Mouse (Mus musculus): ENCODE data around the gene Glis2. TPM values are rescaled to one million over a fixed set of nuclear protein-coding genes. Genes with fewer than 3 reads are reported as not detected.
A peak's percentile ranks its signal among the peaks of the same experiment; 100 is the strongest.

Gene Glis2
- polyA plus RNA-seq, 1 experiment from 2014 or later = 31.3 TPM

DNA sequence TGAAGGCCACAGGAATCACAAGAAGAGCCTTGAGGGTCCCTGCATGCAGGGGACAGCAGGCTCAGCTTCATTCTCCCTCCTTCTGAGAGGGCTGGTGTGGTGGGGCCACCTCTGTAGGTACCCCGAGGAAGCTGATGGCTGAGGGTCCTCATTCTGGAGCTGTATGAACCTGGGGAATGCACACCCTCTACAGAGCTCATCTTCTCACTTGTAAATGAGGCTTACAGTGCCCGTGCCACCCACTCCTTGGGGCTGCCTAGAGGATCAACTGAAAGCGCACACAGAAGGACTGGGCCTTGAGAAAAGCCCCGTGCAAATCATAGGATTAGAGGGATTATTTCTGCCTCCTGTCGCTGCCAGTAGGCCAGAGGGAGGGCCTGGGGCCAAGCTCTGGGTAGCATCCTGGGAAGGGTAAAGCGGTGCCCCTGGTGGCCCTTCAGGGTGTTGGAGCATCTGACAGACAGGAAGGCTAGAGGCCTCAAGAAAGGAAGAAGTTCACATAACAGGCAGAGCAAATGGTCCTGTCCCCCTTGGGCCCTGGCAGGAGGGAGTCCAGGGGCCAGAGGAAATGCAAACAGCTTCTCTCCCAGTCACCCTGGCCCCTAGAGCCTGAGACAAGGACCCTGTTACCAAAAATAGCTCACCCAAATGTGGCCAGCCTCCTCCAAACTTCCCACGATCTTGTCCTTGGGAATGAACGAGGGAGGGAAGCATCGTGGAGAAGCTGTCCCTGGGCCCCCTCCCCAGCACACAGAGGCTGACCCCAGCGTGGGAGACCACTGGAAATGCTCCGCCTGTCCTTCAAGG is 61.5 kb downstream of the Glis2 start:
- peaks cover 10% of the 10 kb centered on the region; the same call in 1 of the 2 replicates for H3K4me1 ChIP-seq (replicated peaks; ENCODE audit: control insufficient read depth, insufficient read depth, low read length)
- no peaks in the 10 kb centered on the region for H3K27me3 ChIP-seq (ENCODE audit: control insufficient read depth, insufficient read depth, low read length)
- WGBS = 35% methylated on average over 11 of the region's 11 CpGs
- no peak overlapping the region for H3K4me2 ChIP-seq (ENCODE audit: low read depth, low read length, severe bottlenecking)
- no peaks in the 10 kb centered on the region for H3K9me3 ChIP-seq (ENCODE audit: control insufficient read depth, low read length)
- DNase-seq (ENCODE audit: low spot score) (no peak), ATAC-seq (replicated peaks; ENCODE audit: low FRiP score) (no peak)
- H3K9ac ChIP-seq (ENCODE audit: low read length) = no peak overlapping the region
- H3K36me3 ChIP-seq (ENCODE audit: control insufficient read depth, insufficient read depth, low read length) = no peaks in the 10 kb centered on the region; the same call in 1 of the 2 replicates
- no peak overlapping the region for H3K4me3 ChIP-seq (ENCODE audit: low read depth, low read length)
- no peak overlapping the region for H3K27ac ChIP-seq (ENCODE audit: low read depth, low read length)

DNA sequence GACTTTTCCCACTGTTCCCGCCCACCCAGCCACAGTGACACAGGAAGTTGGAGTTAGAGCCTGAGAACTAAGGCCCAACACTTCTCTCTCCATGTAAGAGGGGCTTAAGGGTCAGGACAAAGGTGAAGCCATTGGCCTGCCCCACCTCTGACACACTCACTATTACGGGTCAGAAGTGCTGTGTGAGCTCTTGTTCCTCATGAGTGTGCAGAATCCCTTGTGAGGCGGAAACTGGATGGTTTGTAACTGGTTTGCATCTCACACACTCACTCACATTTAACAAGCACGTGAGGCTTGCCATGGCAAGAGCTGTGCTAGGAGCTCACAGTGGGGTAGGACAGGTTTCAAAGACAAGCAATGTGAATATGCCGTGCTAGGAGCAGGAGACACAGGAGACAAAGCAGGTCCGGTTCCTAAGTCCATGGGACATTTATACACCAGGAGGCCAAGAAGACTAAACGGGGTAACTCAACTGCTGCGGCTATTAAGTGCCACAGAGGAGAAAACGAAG is 62.1 kb downstream of the Glis2 start:
- H3K4me2 ChIP-seq (ENCODE audit: low read depth, low read length, severe bottlenecking) = no peak overlapping the region
- H3K36me3 ChIP-seq (ENCODE audit: control insufficient read depth, insufficient read depth, low read length) = no peaks in the 10 kb centered on the region; the same call in 1 of the 2 replicates
- H3K9ac ChIP-seq (ENCODE audit: low read length) = no peak overlapping the region
- H3K27ac ChIP-seq (ENCODE audit: low read depth, low read length) = no peak overlapping the region
- no peak for DNase-seq (ENCODE audit: low spot score)
- no peaks in the 10 kb centered on the region for H3K9me3 ChIP-seq (ENCODE audit: control insufficient read depth, low read length)
- WGBS = 66% methylated on average over 9 of the region's 9 CpGs
- H3K27me3 ChIP-seq (ENCODE audit: control insufficient read depth, insufficient read depth, low read length) = no peaks in the 10 kb centered on the region
- ATAC-seq (replicated peaks; ENCODE audit: low FRiP score) = no peak
- H3K4me3 ChIP-seq (ENCODE audit: low read depth, low read length) = no peak overlapping the region
- peaks cover 10% of the 10 kb centered on the region; the same call in 1 of the 2 replicates for H3K4me1 ChIP-seq (replicated peaks; ENCODE audit: control insufficient read depth, insufficient read depth, low read length)

DNA sequence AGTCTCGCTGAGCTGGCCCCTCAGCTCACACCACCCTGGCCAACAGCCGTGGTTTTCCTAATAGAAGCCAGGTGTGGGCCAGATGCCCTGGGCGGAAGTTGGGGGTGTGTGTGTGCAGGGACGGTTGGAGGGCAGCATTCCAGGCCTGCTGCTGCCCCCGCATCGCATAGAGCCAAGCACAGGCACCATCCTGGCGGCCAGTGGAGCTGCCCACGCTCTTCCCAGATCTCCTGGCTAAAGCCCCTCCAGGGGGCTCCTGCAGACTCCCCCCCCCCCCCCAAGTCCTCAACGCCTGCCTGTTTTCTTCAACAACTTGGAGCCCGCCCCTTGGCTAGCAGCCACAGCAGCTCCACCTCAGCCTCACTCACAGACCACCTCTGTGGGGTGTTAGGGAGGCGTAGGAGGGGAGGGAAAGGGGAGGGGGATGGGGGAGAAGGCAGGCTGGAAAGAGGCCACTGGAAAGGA is 64.3 kb downstream of the Glis2 start:
- Histone ChIP-seq H3K27me3 (ENCODE audit: control insufficient read depth, insufficient read depth, low read length) (no peaks in the 10 kb centered on the region), H3K27ac (ENCODE audit: low read depth, low read length) (0 out of 2 replicates have a peak overlapping the region, but pooled peaks have one; percentile 25), H3K9ac (ENCODE audit: low read length) (peak overlapping the region; percentile 14; the same call in 1 of the 2 replicates), H3K4me3 (ENCODE audit: low read depth, low read length) (no peak overlapping the region), H3K4me2 (ENCODE audit: low read depth, low read length, severe bottlenecking) (no peak overlapping the region), H3K4me1 (replicated peaks; ENCODE audit: control insufficient read depth, insufficient read depth, low read length) (peaks cover 10% of the 10 kb centered on the region; the same call in 1 of the 2 replicates), H3K36me3 (ENCODE audit: control insufficient read depth, insufficient read depth, low read length) (no peaks in the 10 kb centered on the region), H3K9me3 (ENCODE audit: control insufficient read depth, low read length) (no peaks in the 10 kb centered on the region)
- WGBS = 21% methylated on average over 11 of the region's 11 CpGs
- ATAC-seq (replicated peaks; ENCODE audit: low FRiP score) = peak; percentile 72
- DNase-seq (ENCODE audit: low spot score) = peak; percentile 75

DNA sequence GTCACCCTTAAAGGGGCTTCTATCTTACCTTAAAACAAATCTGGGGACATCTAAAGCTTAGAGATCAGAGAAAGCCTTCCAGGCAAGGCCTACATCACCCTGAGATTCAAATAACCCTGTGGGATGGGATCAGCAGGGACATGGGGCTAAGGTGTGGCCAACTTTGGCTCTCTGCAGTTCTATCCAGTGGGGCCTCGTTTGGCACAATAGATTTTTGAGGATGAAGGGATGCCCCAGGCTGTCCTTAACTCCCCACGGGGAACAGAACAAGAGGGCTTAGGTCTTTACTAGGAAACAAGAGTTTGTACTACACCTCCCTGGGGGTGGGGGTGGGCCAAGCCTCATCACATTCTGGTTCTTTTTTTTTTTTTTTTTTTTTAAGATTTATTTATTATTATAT is 64.8 kb downstream of the Glis2 start:
- 0 out of 2 replicates have a peak, but pooled peaks have one; percentile 26 for ATAC-seq (replicated peaks; ENCODE audit: low FRiP score)
- Histone ChIP-seq H3K27ac (ENCODE audit: low read depth, low read length) (no peak overlapping the region), H3K9ac (ENCODE audit: low read length) (peak overlapping the region; percentile 14; the same call in 1 of the 2 replicates), H3K4me3 (ENCODE audit: low read depth, low read length) (no peak overlapping the region), H3K4me2 (ENCODE audit: low read depth, low read length, severe bottlenecking) (no peak overlapping the region), H3K4me1 (replicated peaks; ENCODE audit: control insufficient read depth, insufficient read depth, low read length) (peaks cover 10% of the 10 kb centered on the region; the same call in 1 of the 2 replicates), H3K27me3 (ENCODE audit: control insufficient read depth, insufficient read depth, low read length) (no peaks in the 10 kb centered on the region), H3K9me3 (ENCODE audit: control insufficient read depth, low read length) (no peaks in the 10 kb centered on the region), H3K36me3 (ENCODE audit: control insufficient read depth, insufficient read depth, low read length) (no peaks in the 10 kb centered on the region)
- 14% methylated on average over 2 of the region's 2 CpGs for WGBS
- DNase-seq (ENCODE audit: low spot score) = no peak

DNA sequence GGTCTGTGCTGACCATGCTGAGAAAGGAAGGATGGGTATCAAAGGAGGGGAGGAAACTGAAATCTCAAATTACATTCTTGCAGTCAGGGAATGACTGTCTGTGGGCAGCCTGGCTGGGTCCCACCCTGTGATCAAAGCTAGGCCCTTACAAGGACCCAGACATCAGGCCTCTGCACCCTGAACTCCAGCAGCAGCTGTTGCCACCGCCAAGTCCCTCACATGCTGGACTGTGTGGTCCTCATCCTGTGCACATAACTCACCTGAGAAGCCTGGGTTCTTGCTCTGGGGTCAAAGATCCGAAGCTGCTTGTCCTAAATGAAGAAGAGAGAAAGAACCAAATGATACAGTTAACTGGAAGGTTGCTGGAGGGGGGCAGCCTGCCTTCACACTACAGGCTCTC is 67.1 kb downstream of the Glis2 start:
- WGBS = 78% methylated on average over 2 of the region's 2 CpGs

DNA sequence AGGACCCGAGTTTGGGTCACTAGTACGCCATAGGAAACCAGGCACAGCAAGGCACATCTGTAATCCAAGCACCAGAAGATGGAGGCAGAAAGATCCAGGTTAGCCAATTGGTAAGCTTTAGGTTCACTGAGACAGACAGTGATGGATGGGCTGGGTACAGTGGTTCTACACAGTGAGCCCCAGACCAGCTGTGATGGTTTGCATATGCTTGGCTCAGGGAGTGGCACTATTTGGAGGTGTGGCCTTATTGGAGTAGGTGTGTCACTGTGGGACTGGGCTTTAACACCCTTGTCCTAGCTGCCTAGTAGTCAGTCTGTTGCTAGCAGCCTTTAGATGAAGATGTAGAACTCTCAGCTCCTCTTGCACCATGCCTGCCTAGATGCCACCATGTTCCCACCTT is 69.3 kb downstream of the Glis2 start:
- Histone ChIP-seq H3K9ac (ENCODE audit: low read length) (no peak overlapping the region), H3K4me1 (replicated peaks; ENCODE audit: control insufficient read depth, insufficient read depth, low read length) (peaks cover 5% of the 10 kb centered on the region; the same call in 1 of the 2 replicates), H3K27ac (ENCODE audit: low read depth, low read length) (no peak overlapping the region), H3K4me2 (ENCODE audit: low read depth, low read length, severe bottlenecking) (no peak overlapping the region), H3K9me3 (ENCODE audit: control insufficient read depth, low read length) (no peaks in the 10 kb centered on the region), H3K27me3 (ENCODE audit: control insufficient read depth, insufficient read depth, low read length) (no peaks in the 10 kb centered on the region), H3K4me3 (ENCODE audit: low read depth, low read length) (no peak overlapping the region), H3K36me3 (ENCODE audit: control insufficient read depth, insufficient read depth, low read length) (no peaks in the 10 kb centered on the region)
- 83% methylated on average over 2 of the region's 2 CpGs for WGBS
- ATAC-seq (replicated peaks; ENCODE audit: low FRiP score) (no peak), DNase-seq (ENCODE audit: low spot score) (no peak)

More for the DNA sequence above, 67.1 kb downstream of the Glis2 start:
- H3K4me1 ChIP-seq (replicated peaks; ENCODE audit: control insufficient read depth, insufficient read depth, low read length) = peaks cover 8% of the 10 kb centered on the region; the same call in 1 of the 2 replicates
- H3K9me3 ChIP-seq (ENCODE audit: control insufficient read depth, low read length) = no peaks in the 10 kb centered on the region
- no peak overlapping the region for H3K27ac ChIP-seq (ENCODE audit: low read depth, low read length)
- no peak for DNase-seq (ENCODE audit: low spot score)
- ATAC-seq (replicated peaks; ENCODE audit: low FRiP score) = no peak
- no peaks in the 10 kb centered on the region for H3K36me3 ChIP-seq (ENCODE audit: control insufficient read depth, insufficient read depth, low read length)
- H3K4me2 ChIP-seq (ENCODE audit: low read depth, low read length, severe bottlenecking) = no peak overlapping the region
- no peak overlapping the region for H3K9ac ChIP-seq (ENCODE audit: low read length)
- H3K4me3 ChIP-seq (ENCODE audit: low read depth, low read length) = no peak overlapping the region
- H3K27me3 ChIP-seq (ENCODE audit: control insufficient read depth, insufficient read depth, low read length) = no peaks in the 10 kb centered on the region

DNA sequence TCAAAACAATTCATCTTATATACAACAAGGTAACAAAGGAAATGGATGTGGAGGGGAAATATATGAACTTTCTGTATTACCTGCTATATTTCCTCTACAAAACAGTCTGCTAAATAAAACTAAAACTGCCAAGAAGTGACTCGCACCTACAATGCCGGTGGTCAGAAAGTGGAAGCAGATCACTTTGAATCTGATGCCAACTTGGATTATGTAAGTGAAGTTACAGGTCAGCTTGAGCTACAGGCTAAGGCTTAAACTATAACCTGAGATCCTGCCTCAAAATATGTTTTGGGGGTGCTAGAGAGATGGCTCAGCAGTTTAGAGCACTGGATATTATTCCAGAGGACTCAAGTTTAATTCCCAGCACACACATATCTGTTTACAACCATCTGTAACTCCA is 71.2 kb downstream of the Glis2 start:
- H3K9ac ChIP-seq (ENCODE audit: low read length) = no peak overlapping the region
- no peaks in the 10 kb centered on the region for H3K9me3 ChIP-seq (ENCODE audit: control insufficient read depth, low read length)
- no peak for ATAC-seq (replicated peaks; ENCODE audit: low FRiP score)
- no peaks in the 10 kb centered on the region for H3K4me1 ChIP-seq (replicated peaks; ENCODE audit: control insufficient read depth, insufficient read depth, low read length)
- WGBS = 95% methylated on average over 2 of the region's 2 CpGs
- no peak overlapping the region for H3K27ac ChIP-seq (ENCODE audit: low read depth, low read length)
- no peak for DNase-seq (ENCODE audit: low spot score)
- no peaks in the 10 kb centered on the region for H3K27me3 ChIP-seq (ENCODE audit: control insufficient read depth, insufficient read depth, low read length)
- no peaks in the 10 kb centered on the region for H3K36me3 ChIP-seq (ENCODE audit: control insufficient read depth, insufficient read depth, low read length)
- H3K4me3 ChIP-seq (ENCODE audit: low read depth, low read length) = no peak overlapping the region
- no peak overlapping the region for H3K4me2 ChIP-seq (ENCODE audit: low read depth, low read length, severe bottlenecking)

DNA sequence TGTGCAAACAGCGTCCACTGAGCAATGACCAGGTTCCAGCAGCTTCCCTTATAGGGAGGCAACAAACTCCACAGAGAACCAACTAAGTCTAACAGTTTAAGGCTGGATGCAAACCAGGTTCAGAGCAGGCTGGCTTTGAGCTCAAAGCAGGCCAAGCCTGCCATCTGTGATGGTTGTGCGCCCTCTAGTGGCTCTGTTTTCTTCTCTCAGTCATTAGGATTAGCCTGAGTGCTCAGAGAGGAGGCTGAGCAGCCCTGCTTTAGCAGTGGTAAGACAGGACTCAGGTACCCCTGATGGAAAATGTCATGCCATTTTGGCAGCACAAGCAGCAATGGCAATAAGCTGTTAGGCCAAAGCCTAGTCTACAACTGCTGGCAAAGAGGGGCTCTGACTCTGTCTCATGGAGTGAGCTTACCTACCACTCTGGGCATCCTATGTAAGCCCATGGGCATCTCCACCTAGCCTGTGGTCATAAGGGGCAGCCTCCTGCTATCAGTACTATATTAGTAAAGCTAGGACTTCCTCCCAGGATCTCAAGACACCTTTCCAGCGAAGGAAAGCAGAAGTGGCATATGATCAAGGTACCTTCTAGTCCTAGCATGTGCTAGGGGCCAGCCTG is 72.8 kb downstream of the Glis2 start:
- DNase-seq (ENCODE audit: low spot score) = peak; percentile 89
- ATAC-seq (replicated peaks; ENCODE audit: low FRiP score) = peak; percentile 74
- Histone ChIP-seq H3K9ac (ENCODE audit: low read length) (no peak overlapping the region), H3K9me3 (ENCODE audit: control insufficient read depth, low read length) (no peaks in the 10 kb centered on the region), H3K4me3 (ENCODE audit: low read depth, low read length) (no peak overlapping the region), H3K27me3 (ENCODE audit: control insufficient read depth, insufficient read depth, low read length) (no peaks in the 10 kb centered on the region), H3K4me2 (ENCODE audit: low read depth, low read length, severe bottlenecking) (no peak overlapping the region), H3K4me1 (replicated peaks; ENCODE audit: control insufficient read depth, insufficient read depth, low read length) (no peaks in the 10 kb centered on the region), H3K36me3 (ENCODE audit: control insufficient read depth, insufficient read depth, low read length) (no peaks in the 10 kb centered on the region), H3K27ac (ENCODE audit: low read depth, low read length) (no peak overlapping the region)
- WGBS = 19% methylated on average over 3 of the region's 3 CpGs

All from forebrain, embryonic 11.5 days (tissue).